Mouse (Mus musculus) erythroblast, adult 5-6 weeks (primary cell): Measurements from ENCODE around the gene Ankrd34a. TPM values are rescaled to one million over a fixed set of nuclear protein-coding genes. Genes with fewer than 3 reads are reported as not detected.
A peak's percentile ranks its signal among the peaks of the same experiment; 100 is the strongest.
"Not testable (repeated sequence)": the region's sequence is repeated elsewhere in the genome, so short reads cannot be mapped to it uniquely, and the experiment has no call there.

ENCODE experiments used
- ATAC-seq: replicated peaks from 2 replicates; pipeline ENCODE4 v1.8.0; 2016; ENCODE audit warnings: moderate number of reproducible peaks, mild to moderate bottlenecking, moderate TSS enrichment, inconsistent platforms; ENCODE audit not compliant: poor library complexity, low FRiP score, severe bottlenecking
- total RNA-seq, 2 experiments: library from RNA; stranded (forward) in 1 of 2; stranded (reverse) in 1 of 2; fragments of 150-400 nt in 1 of 2; fragments of 200-764, 138-1000 nt in 1 of 2; gene quantifications; 2 replicates each; pipeline versions ENCODE4 v1.2.3 to v1.2.4; 2015 to 2017; ENCODE audit warnings: low replicate concordance in 2 of 2

Gene Ankrd34a
- total RNA-seq, 2 experiments from 2014 or later: not detected

DNA sequence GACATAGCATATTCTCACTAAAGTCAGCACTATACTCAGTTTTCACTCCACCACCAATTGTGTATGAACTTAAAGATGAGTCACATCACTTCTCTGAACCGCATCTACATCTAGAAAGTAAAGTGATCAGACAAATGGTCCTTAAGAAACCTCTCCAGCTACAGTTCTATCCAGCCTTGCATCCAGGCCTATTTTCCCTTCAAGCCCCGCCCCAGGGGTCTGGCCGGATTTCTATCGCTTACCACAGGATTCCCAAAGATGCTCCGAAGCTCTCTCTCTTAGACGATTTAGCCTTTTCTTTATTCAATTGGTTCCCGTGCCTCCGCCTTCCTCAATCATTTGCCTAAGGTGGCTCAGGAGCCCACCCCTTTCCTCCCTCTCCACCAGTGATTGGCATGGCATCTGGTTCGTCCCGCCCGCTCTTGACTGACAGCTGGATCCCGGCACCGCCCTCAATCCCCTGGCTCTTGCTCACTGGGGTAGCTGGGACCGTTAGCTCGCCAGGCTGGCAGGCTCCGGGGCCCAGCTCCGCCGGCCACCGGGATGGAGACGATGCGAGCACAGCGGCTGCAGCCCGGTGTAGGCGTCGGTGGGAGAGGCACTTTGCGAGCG is 4.3 kb downstream of the Ankrd34a start, which contains the start of gene Lix1l:
Gene Lix1l, plus strand, starts transcription at position 511 of the 612 bp plus-strand sequence.
- 0 out of 2 replicates have a peak, but pooled peaks have one; percentile 40 for ATAC-seq

GRCm38 (mm10) chr3:96601251-96601787 is 4.9 kb downstream of the Ankrd34a start:
- ATAC-seq: no peak

DNA sequence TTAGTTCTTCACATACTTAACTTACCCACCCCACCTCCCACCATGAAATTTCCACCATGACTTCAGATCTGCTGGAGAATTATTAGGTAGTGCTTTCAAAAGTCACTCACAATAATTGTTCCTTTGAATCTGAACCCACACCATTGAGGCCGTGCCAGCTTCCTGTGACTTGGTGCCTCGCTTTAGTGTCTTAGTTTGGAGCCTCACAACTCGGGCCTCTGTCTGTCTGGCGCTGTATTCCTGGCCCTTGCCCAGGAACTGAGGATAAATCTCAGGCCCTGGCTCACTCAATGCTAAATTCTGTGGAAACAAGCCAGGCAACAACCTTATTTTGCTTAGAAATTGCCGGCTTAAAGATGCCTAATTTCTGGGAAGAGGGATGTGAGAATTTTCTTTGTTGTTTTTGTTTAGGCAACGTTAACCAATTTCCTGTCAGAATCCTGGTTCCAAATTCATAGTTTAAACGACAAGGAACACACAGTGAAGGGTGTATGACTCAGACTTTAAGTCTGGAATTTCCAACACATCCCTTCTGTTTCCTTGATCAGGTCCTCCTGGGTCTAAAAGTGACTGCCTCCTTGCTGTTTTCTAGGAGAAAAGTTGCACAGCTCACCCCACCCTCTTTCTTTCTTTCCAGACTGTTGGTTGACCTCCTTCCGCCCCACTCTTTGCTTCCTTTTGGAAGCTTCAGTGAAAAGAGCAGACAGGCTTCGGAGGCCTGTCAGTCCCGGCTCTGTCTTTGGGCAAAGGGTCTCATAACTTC is 5.7 kb downstream of the Ankrd34a start:
- no peak for ATAC-seq

DNA sequence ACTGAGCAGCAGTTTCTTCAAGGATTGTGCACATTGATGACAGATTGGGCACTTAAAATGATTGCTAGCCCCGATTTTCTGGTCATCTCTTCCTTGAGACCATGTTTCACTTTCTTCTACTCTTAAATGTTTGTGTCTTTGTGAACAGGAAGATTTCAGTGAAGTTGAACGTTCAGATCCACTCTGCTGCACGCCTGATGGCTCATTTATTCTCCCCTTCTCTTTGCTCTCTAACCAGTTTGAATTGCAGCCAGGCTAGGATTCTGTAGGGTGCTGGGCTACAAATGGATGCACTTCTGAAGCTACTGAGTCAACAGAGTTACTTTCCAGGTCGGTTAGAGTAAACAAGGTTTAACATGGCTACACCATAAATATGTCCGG is 6.3 kb downstream of the Ankrd34a start:
- ATAC-seq: no peak

DNA sequence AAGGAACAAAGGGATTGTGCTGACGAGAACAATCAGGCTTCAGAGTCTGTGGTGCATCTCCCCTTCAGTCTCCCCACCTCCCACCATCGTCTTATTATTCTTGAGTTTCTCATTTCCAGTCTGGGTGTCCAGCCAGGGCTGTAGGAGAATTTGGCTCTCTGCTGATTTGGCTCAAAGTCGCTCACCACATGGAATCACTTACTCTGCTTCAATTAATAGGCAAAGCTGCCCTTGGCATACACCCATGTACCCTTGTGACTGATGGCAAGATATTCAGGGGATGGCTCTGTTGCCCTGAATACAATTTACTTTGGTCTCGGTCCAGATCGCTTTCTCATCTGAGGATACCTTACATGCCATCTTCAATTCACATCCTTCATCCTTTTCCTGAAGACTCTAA is 6.9 kb downstream of the Ankrd34a start:
- no peak for ATAC-seq

GRCm38 (mm10) chr3:96606007-96606406 is 9.6 kb downstream of the Ankrd34a start:
- ATAC-seq: not testable (repeated sequence)

DNA sequence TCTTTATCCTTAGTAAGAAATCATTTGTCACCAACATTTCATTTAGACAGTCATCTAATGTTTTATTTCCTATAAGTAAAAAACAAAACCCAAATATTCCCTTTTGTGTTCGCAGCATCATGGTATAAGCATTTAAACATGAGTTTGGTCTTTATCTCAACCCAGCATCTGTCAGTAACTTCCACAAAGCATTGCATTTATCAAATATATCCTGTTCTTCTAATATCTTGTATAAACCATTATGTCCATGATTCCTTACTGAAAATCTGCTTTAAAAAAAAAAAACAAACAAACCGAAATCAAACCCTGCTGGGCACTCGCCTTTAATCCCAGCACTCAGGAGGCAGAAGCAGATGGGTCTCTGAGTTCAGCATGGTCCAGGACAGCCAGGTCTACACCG is 10.2 kb downstream of the Ankrd34a start:
- no peak for ATAC-seq

DNA sequence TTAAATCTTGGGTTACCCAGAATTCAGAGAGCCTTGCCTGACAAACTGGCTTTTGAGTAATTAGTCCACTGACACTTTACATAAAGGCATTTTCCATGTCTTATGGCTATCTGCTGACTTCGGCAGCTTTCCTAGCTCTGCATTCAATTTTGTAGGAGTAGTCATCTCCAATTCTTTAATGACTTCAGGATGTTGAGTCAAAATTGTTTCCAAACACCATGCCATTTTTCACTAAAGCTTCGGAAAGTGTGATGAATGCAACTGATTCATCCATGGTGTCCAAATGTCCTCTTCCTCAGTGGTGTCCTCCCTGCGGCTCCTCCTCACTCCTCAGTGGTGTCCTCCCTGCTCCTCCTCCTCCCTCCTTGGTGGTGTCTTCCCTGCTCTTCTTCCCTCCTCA is 21.5 kb downstream of the Ankrd34a start:
- ATAC-seq: no peak

DNA sequence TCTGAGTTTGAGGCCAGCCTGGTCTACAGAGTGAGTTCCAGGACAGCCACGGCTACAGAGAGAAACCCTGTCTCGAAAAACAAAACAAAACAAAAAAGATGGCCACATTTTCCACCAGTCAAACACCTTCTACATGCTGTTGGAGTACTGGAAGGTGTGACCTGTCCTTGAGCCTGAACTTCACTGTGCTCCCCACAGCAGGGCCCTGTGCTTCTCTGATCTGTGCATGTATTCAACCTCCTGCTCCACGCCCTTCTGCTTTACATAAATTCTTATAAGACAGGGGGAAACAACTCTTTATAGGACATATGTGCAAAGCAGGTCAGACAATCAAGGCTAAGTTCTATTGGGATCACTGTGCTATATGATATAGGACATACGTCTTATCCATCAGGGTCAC is 26.8 kb downstream of the Ankrd34a start:
- ATAC-seq: no peak

DNA sequence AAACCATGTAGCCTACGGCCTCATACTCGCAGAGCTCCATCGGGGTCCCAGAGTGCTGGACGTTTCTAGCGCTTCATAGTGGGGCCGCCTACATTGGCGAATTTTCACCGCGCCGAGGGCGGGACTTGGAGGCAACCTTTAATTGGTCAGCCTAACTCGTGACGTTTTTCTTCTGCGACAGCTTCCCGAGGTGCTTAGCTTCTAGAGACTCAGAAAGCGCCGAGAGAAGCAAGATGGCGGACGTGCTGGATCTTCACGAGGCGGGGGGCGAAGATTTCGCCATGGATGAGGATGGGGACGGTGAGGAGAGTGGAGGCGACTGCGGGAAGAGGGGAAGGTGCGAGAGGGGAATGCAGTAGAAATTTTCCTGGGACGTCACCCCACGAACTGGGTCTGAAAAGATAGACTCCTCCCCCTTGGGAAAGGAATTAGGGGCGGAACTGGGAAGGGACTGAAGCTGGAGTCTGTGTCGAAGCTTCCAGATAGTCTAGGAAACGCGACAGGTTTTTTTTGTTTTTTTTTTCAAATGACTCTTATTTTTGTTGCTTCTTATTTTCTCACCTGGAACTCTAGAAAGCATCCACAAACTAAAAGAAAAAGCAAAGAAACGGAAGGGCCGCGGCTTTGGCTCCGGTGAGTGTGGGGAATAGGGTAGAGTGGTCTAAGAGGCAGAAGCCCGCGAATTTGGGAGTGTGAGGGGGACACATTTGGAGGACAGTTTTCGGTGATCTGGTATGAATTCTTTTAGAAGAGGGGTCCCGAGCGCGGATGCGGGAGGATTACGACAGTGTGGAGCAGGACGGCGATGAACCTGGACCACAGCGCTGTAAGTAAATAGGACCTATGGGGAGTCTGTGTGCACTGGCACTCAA is 33.5 kb downstream of the Ankrd34a start, which contains the start of gene Rbm8a:
Gene Rbm8a, plus strand, starts transcription at position 205 of the 872 bp plus-strand sequence.
- ATAC-seq: peak; percentile 97

DNA sequence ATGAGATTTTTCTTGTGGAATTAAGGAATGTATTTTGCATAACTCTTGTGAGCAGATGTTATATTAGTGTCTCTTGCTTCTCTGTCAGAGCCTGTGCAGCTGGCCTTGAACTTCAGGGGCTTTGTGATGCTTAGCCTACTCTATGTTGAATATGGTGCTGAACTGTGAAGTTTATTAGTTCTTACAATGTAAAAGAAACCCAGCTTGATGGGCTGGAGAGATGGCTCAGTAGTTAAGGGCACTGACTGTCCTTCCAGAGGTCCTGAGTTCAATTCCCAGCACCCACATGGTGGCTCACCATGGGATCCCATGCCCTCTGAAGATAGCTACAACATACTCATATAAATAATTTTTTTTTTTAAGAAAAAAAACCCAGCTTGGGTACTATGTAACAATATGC is 35.6 kb downstream of the Ankrd34a start:
- ATAC-seq: no peak

GRCm38 (mm10) chr3:96634015-96634414 is 37.6 kb downstream of the Ankrd34a start:
- ATAC-seq: no peak

- peak; percentile 91 for ATAC-seq
Measured at GRCm38 (mm10) chr3:96634928-96635879, 38.8 kb downstream of the Ankrd34a start, which contains the start of the genes Pex11b and Gm42957. TSS of gene Pex11b (plus strand) at chr3:96635376. TSS of gene Gm42957 (plus strand) at chr3:96635474.

DNA sequence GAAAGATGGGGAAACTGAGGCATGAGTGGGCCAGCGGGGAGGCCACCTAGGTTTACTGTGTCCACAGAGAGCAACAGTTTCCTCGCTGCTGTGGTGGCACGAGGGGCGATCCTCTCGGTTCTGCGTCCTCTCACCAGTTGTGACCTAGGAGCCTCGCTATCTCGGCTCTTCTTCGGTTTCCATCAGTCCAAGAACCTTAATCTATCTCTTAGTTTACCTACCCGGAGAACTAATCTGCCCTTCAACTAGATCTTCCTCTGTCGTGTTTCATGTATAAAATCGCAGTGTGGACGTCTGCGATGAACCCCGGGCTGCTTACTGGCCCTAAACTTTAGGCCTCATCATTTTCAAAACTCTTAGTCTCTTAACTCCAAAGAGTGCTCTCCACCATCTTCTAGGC is 39.5 kb downstream of the Ankrd34a start:
- ATAC-seq: no peak

DNA sequence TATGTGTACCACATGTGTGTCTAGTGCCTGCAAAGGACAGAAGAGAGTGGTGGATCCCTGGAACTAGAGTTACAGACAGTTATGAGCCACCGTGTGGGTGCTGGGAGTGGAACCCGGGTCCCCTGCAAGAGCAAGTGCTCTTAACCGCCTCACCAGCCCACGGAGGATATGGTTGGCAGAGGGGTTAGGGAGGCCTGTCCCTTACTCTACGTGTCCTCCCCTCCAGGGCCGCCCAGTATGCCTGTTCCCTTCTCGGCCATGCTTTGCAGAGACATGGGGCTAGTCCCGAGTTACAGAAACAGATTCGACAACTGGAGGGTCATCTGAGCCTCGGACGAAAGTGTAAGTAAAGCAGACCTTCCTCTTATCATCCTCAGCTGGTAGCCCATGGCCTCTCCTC is 40.0 kb downstream of the Ankrd34a start:
- ATAC-seq: no peak

GRCm38 (mm10) chr3:96639219-96639618 is 42.8 kb downstream of the Ankrd34a start:
- ATAC-seq: peak; percentile 69

GRCm38 (mm10) chr3:96645018-96645649 is 48.7 kb downstream of the Ankrd34a start, which contains the start of gene Itga10:
TSS of gene Itga10 (plus strand) at chr3:96645584.
- ATAC-seq: peak; percentile 48; the same call in 1 of the 2 replicates

DNA sequence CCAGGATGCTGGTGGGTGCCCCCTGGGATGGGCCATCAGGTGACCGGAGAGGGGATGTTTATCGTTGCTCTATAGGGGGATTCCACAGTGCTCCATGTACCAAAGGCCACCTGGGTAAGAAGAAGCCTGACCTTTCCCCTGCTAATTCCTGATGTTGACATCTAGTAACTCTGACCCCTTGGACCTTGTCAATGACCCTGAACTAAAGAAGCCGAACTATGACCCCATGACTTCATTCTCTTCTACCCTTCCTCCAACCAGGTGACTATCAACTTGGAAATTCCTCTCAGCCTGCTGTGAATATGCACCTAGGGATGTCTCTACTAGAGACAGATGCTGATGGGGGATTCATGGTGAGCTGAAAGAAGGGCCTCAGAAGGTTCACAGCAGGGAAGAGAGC is 50.9 kb downstream of the Ankrd34a start:
- no peak for ATAC-seq
